8 mouse cellular contexts compared by ENCODE assay signal in genomic region chr10:45806984-45807827, GRCm38 (mm10).
DNase-seq lines count a peak whose midpoint lies in the region; ATAC-seq and TF ChIP-seq lines count a peak whose summit lies in the region.

No protein-coding gene starts in this region.

- H3K9me3 ChIP-seq in hindbrain, embryonic 13.5 days: no peaks in the 10 kb centered on the region
- no peaks in the 10 kb centered on the region for H3K9me3 ChIP-seq in neural tube, embryonic 12.5 days

- TF ChIP-seq POLR2A in cerebellum, adult 2 months (IDR thresholded peaks at IDR 0.05; ENCODE audit: borderline replicate concordance, insufficient read depth, low read length): no peak

- no peaks in the 10 kb centered on the region for H3K4me1 ChIP-seq in cerebellum, adult 2 months (ENCODE audit: control insufficient read depth, insufficient read depth, low read length)
- peaks cover 14% of the 10 kb centered on the region for H3K4me1 ChIP-seq in hindbrain, embryonic 13.5 days (replicated peaks)
- peaks cover 10% of the 10 kb centered on the region for H3K4me1 ChIP-seq in neural tube, embryonic 12.5 days

- 42% methylated on average over 18 of the region's 18 CpGs for WGBS in cerebellum, adult 2 months
- WGBS in hindbrain, embryonic 13.5 days: 32% methylated on average over 18 of the region's 18 CpGs
- WGBS in neural tube, embryonic 12.5 days: 24% methylated on average over 18 of the region's 18 CpGs

- intact Hi-C loops in left cerebral cortex, postnatal 14 days (cut with DNase I): no loop called here

- H3K36me3 ChIP-seq in hindbrain, embryonic 13.5 days: no peaks in the 10 kb centered on the region
- H3K36me3 ChIP-seq in neural tube, embryonic 12.5 days: no peaks in the 10 kb centered on the region

- H3K4me3 ChIP-seq in cerebellum, adult 2 months (replicated peaks; ENCODE audit: insufficient read depth, low read depth, low read length): no peak overlapping the region
- no peak overlapping the region for H3K4me3 ChIP-seq in hindbrain, embryonic 13.5 days
- H3K4me3 ChIP-seq in neural tube, embryonic 12.5 days: no peak overlapping the region

- no peak for TF ChIP-seq CTCF in cerebellum, adult 2 months (IDR thresholded peaks at IDR 0.05; ENCODE audit: borderline replicate concordance, insufficient read depth, low read depth, low read length)

- H3K27me3 ChIP-seq in cerebellum, adult 2 months (ENCODE audit: control insufficient read depth, insufficient read depth, low read length): no peaks in the 10 kb centered on the region
- H3K27me3 ChIP-seq in hindbrain, embryonic 13.5 days: no peaks in the 10 kb centered on the region
- no peaks in the 10 kb centered on the region for H3K27me3 ChIP-seq in neural tube, embryonic 12.5 days (replicated peaks)

- peak; percentile 5 to 22 for DNase-seq in cerebellum, postnatal 10 days
- no peak for DNase-seq in cerebellum, adult 2 months
- peak; percentile 44 to 48 for DNase-seq in layer of hippocampus, adult 8-10 months (ENCODE audit: low spot score in 2 of 2)
- DNase-seq in cerebellum, postnatal 25 days: no peak
- DNase-seq in gastrocnemius, postnatal 25 days: no peak
- DNase-seq in left cerebral cortex, postnatal 14 days (ENCODE audit: low spot score in 2 of 2): no peak

- no peak overlapping the region for H3K27ac ChIP-seq in cerebellum, adult 2 months (ENCODE audit: insufficient read depth, low read length)
- peak overlapping the region; percentile 55 for H3K27ac ChIP-seq in hindbrain, embryonic 13.5 days
- H3K27ac ChIP-seq in neural tube, embryonic 12.5 days: no peak overlapping the region

- H3K4me2 ChIP-seq in hindbrain, embryonic 13.5 days: peak overlapping the region; percentile 29
- H3K4me2 ChIP-seq in neural tube, embryonic 12.5 days (replicated peaks): peak overlapping the region; percentile 30

- H3K9ac ChIP-seq in hindbrain, embryonic 13.5 days: peak overlapping the region; percentile 10; the same call in 1 of the 2 replicates
- H3K9ac ChIP-seq in neural tube, embryonic 12.5 days: no peak overlapping the region

- peak; percentile 65 for ATAC-seq in hindbrain, embryonic 13.5 days (ENCODE audit: low FRiP score)
- peak; percentile 61 for ATAC-seq in neural tube, embryonic 12.5 days (ENCODE audit: low FRiP score, low read depth)

Comparison
In these comparisons a context has a peak if more than half of its experiments do, and no peak if none do; other contexts are left out.
1. DNase-seq: peak in cerebellum, postnatal 10 days (2 of 2) and layer of hippocampus, adult 8-10 months (2 of 2); none in cerebellum, adult 2 months (0 of 2), cerebellum, postnatal 25 days (0 of 2), gastrocnemius, postnatal 25 days (single experiment) and left cerebral cortex, postnatal 14 days (0 of 2).